Mouse (Mus musculus) c-Kit-positive CD71-positive TER-119-positive erythroid progenitor cells, embryonic 14.5 days (primary cell): ENCODE measurements around the gene Cd79b.

Experiments used
- DNase-seq: peaks from one replicate; pipeline ENCODE4 v3.0.0-alpha.2; 2013; ENCODE audit warnings: low spot score

Cd79b gene

GRCm38 (mm10) chr11:106273811-106274210, 40.8 kb downstream of the Cd79b start:
- no peak for DNase-seq

- no peak for DNase-seq
These were observed 41.3 kb downstream of the Cd79b start for GRCm38 (mm10) chr11:106273311-106273684.

GRCm38 (mm10) chr11:106272644-106273310, 41.8 kb downstream of the Cd79b start, which contains the start of gene Smarcd2:
Gene Smarcd2, minus strand, starts transcription at chr11:106272972.
- peak; percentile 99 for DNase-seq

- peak; percentile 28 for DNase-seq
These were observed 42.5 kb downstream of the Cd79b start for GRCm38 (mm10) chr11:106271794-106272643.

- no peak for DNase-seq
These were observed 43.3 kb downstream of the Cd79b start for GRCm38 (mm10) chr11:106271131-106271793.

GRCm38 (mm10) chr11:106269060-106269431, 45.5 kb downstream of the Cd79b start:
- DNase-seq, result no peak

- DNase-seq, result no peak
These were observed 46.1 kb downstream of the Cd79b start for GRCm38 (mm10) chr11:106268326-106269059.

GRCm38 (mm10) chr11:106267871-106268270, 46.7 kb downstream of the Cd79b start:
- DNase-seq, result no peak

- DNase-seq, result no peak
These were observed 47.2 kb downstream of the Cd79b start for GRCm38 (mm10) chr11:106267311-106267852.

GRCm38 (mm10) chr11:106266431-106266830, 48.1 kb downstream of the Cd79b start:
- DNase-seq, result no peak

GRCm38 (mm10) chr11:106265570-106265969, 49.0 kb downstream of the Cd79b start:
- DNase-seq, result no peak

GRCm38 (mm10) chr11:106264988-106265387, 49.6 kb downstream of the Cd79b start:
- no peak for DNase-seq

- DNase-seq, result no peak
These were observed 50.6 kb downstream of the Cd79b start for GRCm38 (mm10) chr11:106263963-106264362.
